Mouse (Mus musculus) right cerebral cortex, postnatal 10 days (tissue): ENCODE data around the gene Epm2a.
A peak's percentile ranks its signal among the peaks of the same experiment; 100 is the strongest.
"Not testable (repeated sequence)": the region's sequence is repeated elsewhere in the genome, so short reads cannot be mapped to it uniquely, and the experiment has no call there.

Experiments used
- DNase-seq, 2 experiments: peaks; one replicate each; pipeline ENCODE4 v3.0.0; 2021; ENCODE audit warnings: low spot score in 2 of 2

Gene Epm2a

DNA sequence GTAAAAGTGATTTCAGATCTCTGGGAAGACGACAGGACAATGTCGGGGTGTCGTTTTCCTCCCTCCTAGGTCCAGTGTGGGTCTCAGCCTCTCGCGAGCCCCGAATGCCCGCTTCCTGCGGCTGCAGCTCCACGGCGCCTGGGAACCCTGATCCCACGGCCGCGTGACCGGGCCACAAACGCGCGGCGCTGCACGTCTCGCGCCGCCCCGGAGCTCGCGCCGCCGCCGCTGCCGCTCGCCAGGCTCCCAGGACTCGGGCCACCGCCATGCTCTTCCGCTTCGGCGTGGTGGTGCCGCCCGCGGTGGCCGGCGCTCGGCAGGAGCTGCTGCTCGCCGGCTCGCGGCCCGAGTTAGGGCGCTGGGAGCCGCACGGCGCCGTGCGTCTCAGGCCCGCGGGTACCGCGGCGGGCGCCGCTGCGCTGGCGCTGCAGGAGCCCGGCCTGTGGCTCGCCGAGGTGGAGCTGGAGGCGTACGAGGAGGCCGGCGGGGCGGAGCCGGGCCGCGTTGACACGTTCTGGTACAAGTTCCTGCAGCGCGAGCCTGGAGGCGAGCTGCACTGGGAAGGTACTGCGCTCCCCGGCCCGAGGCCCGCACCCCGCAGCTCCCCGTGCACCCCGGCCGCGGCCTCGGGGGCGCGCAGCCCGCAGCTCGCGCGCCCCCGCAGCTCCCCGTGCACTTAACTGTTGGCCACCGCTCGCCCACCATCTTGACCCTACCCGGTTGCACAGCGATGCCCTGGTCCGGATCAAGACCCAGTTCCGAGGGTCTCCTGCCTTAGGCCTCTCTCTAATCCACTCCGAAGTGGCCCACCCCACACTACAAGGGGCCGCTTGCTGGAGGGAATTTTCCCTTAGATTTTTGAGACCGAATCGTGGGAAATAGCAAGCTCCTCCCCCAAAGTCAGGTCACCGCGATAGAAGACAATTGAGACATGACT lies at the start of gene Epm2a:
Gene Epm2a, plus strand, starts transcription at position 200 of the 937 bp plus-strand sequence.
- peak; percentile 86 to 88 for DNase-seq

DNA sequence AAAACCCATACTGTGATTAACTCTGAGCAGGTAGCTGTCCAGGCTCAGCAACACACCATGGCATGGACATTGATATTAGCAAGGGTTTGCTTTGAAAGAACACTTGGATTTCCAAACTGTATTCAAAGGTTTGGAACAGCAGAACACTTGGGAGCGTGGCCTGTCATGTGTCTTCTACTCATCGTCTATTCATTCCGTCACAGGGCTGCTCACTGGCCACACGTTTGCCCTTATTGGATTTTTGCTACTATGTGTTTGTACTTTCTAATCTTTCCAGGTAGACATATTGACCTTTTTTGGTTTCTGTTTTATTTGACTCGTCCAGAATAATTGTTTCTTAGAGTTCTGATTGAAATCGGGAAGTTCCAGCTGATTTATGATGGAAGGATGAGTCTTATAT lies 44.8 kb upstream of the Epm2a start:
- no peak for DNase-seq

DNA sequence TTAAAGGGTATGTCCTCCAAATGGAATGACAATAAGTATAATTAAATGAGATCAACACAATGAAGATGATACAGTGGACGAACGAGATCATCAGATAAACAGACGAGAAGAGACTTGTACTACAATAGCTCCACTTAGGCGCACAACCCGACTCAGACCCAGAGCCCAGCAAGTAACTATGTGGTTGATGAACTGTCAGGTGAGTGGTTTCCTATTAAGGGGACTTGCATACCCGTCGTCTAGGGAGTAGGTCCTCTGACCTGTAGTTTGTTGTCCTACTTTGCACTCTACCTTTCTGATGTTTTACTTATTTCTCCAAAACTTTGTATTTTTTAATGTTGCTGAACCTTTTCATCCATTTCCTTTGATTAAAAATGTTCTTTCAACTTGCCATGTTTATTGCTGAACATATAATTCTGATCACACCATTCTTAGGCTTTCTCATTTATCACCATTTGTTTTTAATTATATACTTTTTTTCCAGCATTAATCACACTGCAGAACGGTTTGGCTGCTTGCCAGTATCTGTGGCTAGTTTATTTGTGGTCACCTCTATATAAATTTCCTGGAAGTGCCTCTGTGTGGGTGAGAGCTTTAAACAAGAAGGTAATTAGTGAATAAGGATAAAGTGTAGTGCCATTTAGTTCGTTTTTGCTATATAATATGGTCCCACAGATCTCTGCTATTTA lies 37.7 kb upstream of the Epm2a start:
- DNase-seq, result peak in 1 of 2 experiments; percentile 23

DNA sequence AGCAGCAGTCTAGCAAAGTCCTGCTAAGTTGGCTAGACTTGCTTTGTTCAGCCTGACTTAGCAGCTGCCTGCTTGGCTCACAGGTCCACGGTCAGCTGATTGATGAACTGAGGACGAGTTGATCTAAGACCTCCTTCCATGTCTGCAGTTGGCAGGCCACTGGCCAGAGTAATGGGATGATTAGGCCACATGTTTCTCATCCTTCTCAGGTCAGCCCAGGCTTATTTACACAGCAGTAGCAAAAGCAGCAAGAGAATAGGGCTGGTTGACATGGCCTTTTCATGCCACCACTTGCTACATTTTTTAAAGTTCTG lies 37.2 kb upstream of the Epm2a start:
- DNase-seq, result no peak

DNA sequence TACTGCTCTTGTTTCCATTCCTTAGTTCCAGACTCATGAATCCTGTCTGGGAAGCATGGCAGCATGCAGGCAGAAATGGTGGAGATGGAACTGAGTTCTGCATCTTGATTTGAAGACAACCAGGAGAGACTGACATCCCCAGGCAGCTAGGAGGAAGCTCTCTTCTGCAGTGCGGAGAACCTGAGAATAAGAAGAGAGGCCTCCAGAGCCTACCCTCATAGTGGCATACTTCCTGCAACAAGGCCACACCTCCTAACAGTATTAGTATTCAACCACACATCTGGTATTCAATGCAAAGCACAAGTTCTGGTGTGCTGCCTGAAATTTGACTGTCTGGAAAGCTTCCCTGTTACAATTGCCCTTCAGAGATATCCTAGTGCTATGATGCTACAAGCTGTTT lies 33.3 kb upstream of the Epm2a start:
- DNase-seq, result no peak

DNA sequence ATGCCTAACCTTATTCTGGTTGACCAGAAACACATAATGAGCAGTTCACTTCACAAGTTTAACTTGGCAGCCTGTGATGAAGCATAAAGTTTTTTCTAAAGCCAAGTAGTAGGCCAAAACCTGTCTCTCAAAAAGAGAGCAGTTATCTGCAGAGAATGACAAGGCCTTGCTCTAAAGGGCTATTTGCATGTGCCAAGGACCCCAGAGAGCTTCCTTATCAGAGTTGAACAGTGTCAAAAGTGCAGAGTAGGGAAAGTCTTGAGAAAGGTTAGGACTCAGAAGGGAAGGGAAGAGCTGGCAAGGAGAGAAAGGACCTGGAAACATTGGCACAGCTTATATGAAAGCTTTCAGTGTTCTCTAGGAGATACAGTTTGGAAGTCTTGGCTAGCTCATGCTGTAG lies 32.7 kb upstream of the Epm2a start:
- DNase-seq, result no peak

DNA sequence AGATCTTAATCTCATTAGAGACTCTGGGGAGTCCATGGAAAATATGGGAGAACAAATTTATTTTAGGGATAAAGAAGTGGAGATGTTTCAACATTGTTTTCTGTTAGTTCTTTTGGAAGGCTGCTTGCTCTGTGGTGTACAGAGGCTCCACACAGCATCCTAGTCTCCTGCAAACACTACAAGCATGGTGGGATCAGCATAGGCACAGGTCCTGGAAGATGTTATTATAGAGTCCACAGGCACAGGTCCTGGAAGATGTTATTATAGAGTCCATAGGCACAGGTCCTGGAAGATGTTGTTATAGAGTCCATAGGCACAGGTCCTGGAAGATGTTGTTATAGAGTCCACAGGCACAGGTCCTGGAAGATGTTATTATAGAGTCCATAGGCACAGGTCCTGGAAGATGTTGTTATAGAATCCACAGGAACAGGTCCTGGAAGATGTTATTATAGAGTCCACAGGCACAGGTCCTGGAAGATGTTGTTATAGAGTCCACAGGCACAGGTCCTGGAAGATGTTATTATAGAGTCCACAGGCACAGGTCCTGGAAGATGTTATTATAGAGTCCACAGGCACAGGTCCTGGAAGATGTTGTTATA lies 25.2 kb upstream of the Epm2a start:
- DNase-seq, result not testable (repeated sequence)

DNA sequence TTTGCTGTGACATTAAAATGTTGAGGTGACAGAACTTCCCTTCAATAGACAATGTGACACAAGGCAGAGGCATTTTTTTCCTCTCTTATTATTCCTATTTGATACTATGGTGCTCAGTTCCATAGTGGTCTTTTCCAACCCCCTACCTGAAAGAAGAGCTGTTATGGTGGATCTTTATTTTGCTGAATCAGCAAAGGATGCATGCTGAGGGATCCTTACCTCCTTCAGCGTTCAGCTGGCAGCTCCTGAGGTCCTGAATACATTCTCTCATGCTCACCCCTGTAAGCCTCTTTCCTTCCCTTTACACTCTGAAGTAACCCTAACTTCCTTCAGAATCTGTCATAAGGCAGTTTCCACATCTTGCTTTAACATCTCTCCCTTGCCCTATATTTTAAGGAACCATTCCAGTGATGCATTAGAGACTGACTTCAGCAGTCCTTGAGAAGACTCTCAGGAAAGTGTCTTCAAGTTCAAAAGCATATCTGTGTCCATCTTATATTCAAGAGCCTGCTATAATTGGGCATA lies 23.7 kb upstream of the Epm2a start:
- DNase-seq, result no peak

DNA sequence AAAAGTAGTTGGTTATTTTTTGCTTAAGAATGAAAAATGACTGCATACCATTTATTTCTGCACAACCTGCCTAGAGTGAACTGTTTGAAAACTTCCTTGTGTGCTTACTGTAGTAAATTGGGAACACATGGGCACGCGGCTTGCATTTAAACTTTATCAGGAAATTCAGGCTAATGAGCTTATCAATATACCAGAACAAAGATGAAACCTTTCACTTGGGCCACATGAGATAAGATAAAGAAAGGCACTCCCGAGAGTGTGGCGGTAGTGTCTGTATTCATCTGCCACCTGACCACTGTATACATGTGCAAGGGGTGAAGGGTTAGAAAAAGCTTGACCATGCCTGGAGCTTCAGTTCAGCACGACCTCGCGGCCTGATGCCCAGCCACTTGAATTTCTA lies 20.9 kb upstream of the Epm2a start:
- no peak for DNase-seq

DNA sequence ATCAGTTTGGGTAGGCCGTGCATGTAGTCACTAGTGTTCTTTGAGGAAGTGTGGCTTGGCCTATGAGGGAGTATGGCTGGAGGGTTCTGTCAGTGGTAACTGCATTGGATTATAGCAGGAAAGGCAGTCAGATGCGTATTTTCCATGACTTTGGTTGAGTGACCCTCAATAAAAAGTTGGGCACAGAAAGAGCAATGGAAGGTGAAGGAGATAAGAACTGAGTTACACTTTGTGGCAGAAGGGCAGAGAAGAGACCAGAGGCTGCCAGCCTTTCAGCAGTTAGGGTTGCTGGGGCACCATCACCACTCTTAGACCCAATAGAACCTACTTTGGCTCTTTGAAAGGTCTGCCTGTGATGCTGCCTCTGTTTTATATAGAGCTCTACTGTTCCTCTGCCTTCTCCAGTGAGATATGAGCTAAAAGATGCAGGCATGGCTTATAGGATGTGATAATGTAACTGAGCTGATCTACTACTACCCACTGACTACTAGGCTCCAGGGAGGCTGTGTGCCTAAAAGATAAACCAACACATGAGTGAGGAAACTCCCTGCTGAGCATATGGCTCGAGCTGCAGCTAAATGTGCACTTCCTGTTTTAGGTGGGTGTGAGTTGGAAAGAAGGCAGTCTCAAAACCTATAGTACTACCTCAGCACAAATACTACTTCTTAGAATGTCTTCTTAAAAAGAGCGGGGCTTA lies 19.9 kb upstream of the Epm2a start:
- peak; percentile 29 to 39 for DNase-seq

DNA sequence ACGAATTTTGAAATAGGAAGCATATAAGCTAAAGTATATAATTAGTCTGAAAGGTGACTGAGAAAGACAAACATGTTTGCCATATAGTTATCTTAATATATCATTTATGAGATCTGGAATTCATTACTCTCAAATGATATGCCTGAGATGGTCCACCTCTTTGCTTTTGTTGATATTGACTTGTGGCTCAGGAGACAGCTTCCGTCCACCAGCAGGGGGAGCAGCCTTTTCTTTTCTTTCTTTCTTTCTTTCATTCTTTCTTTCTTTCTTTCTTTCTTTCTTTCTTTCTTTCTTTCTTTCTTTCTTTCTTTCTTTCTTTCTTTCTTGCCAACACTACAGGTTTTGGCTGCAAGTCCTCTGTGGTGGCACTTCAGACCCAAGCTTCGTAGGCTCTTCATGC lies 16.7 kb upstream of the Epm2a start:
- DNase-seq, result no peak

DNA sequence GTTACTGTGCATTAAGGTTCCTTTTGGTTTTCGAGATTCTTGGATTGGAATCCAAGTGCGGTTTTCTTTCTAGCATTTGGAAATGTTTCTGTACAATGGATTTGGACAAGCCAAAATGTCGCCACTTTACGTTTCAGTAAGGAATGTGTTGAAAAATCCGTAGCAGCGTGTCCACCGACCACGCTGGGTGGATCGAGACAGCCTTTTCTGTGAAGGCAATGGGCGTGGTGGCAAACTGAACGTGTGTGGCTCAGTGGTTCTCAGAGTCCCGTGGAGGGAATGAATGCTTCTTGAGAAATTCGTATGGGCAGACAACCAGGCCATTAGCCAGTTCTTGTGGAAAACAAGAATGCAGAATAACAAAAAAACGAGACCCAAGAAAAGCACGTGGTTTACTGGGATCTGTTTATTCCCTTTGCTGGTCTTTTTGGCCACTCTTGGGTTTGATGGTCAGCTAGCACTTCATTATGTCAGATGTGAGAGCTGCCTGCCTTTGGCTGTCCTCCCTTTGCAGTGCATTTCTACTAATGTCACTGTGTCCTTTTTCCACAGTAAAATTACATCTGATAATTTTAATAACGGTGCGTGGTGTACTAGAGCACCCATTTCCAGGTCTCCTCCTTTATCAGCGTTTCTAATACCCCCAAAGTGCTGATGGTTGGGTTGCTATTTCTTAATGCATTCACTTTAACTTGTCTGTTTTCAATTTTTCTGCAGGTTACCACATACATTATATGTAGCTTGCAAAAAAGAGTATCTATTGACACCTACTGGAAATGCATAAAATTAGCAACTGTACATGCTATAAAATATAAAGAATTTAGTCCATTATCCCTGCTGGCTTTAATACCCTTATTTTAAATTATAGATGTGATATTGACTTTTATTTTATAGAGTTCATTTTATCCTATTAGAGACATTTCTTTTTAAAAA lies 1.6 kb downstream of the Epm2a start:
- DNase-seq, result no peak

DNA sequence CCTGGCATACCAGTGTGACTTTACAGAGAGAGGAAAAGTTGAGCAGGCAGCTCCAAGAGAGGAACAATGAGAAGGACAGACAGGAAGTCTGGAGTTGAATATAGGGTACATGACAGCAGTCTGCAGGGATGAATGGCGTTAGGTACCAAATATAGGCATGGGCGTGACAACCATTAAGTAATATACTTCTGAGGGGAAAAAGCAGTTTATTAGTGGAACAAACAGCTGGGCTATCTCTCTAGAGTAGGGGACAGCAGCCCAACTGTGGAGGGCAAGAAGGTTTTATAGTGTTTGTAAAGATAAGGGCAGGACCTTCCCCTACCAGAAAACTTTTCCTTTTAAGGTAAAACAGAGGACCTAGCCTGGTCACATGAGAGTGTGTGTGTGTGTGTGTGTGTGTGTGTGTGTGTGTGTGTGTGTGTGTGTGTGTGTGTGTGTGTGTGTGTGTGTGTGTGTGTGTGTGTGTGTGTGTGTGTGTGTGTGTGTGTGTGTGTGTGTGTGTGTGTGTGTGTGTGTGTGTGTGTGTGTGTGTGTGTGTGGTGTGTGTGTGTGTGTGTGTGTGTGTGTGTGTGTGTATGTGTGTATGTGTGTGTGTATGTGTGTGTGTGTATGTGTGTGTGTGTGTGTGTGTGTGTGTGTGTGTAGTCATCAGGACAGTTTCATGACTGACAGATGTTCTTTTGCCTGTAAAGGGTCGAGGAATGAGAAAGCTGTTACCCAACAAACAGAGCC lies 7.2 kb downstream of the Epm2a start:
- not testable (repeated sequence) for DNase-seq

DNA sequence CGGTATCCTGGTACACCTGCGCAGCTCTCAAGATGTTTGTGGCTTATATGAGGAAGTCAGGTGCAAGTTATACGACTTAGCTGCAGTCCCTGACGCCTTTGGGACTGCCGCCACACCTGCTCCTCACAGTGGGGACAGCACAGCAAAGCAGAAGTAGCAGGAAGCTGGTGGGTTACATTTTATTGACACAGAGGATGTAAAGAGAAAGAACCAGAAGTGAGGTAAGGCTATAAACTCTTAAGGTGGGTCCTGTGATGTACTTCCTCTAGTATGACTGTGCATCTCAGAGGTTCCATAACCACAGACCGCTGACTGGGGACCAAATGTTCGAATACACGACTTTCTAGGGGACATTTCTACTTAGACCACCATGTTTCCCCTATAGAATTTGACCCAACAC lies 11.4 kb downstream of the Epm2a start:
- no peak for DNase-seq

DNA sequence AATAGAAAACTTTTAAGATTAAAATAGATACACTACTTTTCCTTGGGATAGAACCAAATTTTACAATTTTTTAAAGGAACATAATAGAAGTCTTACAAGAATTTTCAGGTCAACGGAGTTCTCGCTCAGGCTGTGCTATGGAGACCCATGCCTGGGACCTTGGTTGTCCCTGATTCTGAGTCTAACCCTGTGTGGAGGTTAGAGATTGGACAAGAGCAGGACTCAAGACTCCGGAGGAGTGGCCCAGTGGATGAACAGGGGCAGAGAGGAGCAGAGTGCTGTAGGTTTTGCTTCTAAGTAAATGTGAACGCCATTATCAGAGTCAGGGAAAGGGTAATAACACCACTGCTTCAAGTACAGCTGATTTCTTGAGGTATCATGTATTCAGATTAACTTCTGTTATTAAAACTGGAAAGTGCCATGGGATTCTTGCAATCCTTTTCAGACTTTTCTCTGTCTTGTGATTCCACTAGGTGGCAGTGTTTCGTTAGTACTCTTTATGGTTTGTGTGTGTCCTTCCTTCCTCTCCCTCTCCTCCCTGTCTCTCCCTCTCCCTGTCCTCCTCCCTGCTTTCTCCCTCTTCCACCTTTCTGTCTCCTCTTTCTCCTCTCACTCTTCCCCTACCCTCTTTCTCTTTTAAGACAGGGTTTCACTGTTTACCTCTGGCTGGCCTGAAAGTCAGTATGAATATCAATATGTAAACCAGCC lies 18.9 kb downstream of the Epm2a start:
- peak; percentile 34 to 36 for DNase-seq

DNA sequence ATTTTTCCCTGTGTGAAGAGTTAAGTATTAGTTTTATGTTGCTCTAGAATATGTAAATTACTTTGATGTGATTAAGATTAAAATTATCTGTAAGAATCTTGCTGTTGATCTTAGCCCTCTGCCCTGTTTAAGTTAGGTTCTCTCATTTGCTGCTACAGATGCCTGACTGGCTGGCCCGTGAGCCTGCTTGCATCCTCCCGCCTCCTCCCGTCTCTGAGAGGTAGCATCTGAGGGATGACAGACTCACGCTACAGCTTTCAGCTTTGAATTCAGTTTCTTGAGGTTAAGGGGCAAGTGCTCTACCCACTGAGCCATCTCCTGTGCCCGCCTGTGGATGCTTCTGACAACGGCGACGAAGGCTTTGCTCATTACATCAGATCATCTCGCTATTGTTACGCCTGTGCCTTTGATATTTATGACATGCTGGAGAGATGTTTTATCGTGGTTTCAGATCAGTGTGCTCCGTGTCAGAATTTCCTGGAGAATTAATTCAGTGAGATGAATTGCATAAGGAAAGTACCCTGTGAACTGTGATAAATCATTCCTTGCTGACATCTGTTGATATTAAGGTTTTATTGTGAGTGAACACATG lies 19.8 kb downstream of the Epm2a start:
- no peak for DNase-seq

DNA sequence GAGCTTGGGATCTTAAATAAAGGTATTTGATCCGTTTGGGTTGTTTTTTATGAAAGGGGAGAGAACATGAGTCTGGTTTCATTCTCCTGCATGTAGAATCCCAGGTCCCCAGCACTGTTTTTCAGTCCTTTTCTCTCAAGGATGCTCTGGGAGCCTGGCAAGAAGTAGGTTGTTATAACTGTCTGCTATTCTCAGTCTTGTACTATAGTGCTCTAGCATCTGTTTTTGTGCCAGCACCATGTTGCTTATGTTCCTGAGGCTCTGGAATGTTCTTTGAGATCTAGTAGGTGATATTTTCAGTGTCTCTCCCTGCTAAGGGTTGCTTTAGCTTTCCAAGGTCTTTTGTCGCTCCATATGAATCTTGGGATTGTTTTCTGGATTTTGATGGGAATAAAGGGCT lies 38.1 kb downstream of the Epm2a start:
- no peak for DNase-seq

DNA sequence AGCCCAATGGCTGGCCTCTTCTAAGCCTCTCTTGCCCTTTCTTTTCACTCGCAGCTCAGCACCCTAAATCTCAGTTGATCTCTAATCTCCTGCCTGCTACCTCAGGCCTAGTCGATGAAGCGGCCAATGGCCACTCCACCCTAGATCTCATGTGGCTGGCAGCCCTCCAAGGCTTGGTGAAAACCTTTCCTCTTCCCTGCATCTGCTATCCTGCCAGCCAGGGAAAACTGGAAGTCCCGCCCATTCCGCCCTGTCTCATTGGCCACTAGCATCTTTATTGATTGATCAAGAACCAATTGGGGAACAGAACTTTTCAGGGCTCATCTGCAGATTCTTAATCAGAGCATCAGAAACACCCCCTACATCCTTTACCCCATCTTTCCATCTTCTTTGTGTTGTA lies 67.7 kb downstream of the Epm2a start:
- DNase-seq, result no peak

DNA sequence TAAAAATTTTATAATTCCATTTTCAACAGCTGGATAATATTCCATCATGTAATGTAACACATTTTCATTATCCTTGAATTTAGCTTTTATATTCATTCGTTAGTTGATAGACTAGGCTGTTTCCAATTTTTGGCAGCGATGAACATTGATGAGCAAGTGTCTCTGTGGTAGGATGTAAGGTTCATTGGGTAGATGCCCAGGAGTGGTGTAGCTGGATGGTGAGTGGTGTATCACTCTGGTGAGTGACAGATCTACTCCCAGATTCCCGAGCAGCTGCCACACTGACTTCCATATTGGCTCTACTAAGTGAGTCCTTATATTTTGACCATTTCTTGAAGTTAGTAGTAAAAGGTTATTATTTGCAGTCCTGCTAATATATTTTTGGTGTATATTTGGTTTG lies 76.9 kb downstream of the Epm2a start:
- DNase-seq, result no peak
